Mouse (Mus musculus) adrenal gland, postnatal 25 days (tissue): ENCODE results near the gene AW011738. TPM values are rescaled to one million over a fixed set of nuclear protein-coding genes. Genes with fewer than 3 reads are reported as not detected.

ENCODE experiments used
- DNase-seq: peaks from one replicate; pipeline ENCODE4 v3.0.0; 2021; ENCODE audit warnings: mixed read lengths
- long read RNA-seq: library from polyadenylated mRNA; stranded (forward); transcript quantifications from one replicate; pipeline ENCODE4 v2.0.0, GENCODE M21; 2021
- total RNA-seq: library from RNA; stranded (reverse); gene quantifications from 2 replicates; pipeline ENCODE4 v1.2.3, GENCODE M21; 2021

Gene AW011738
- 3.5 and 3.7 TPM in 2 replicates for total RNA-seq
- long read RNA-seq, transcript AW011738-201 (1 exons, 1,848 nt): major isoform, 9 of 11 reads
- long read RNA-seq, partial matches to known transcripts: 0 of 11 reads
- long read RNA-seq, other reads (novel, unspliced or antisense): 2 of 11 reads

DNA sequence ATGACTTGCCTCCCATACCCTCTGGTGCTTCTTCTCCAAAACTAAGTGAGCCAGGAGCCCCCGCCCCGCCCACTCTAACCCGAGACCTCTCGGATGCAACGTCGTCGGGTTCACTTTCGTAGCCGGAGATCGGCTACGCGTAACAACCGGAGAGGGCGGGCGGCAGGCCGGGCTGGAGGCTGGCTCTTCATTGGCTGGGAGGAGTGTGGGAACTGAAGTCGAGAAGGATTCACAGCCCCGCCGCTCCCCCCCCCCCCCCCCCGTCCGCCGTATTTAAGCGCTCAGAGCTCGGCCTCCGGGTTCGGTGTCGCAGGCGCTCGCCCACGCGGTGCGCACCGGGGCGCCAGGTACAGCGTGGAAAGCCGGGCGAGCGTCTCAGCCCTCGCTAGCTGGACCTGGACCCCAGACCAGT, at the start of gene AW011738:
TSS of gene AW011738 (plus strand) at position 304 of the 412 bp plus-strand sequence.
- peak; percentile 75 for DNase-seq

GRCm38 (mm10) chr4:156154771-156155170, 48.3 kb upstream of the AW011738 start:
- no peak for DNase-seq

DNA sequence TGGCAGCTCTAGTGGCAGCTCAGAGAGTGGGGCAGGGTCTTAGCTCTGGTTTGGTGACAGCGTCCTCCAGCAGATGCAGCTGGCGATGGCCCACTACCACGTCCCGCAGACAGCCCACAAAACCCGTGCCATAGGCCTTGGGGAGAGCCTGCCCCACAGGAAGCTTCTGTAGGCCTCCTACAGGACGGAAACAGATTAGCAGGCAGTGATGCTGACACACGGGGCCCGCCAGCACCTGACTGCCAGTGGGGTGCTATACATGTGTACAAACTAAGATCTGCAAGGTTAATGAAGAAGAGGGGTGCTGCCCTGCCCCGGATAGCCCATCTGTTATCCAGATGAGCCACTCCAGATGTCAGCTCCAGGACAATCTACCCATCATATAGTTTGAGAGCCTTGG, 36.6 kb upstream of the AW011738 start:
- no peak for DNase-seq

- DNase-seq: no peak
Measured at GRCm38 (mm10) chr4:156168611-156169010, 34.5 kb upstream of the AW011738 start.

- no peak for DNase-seq
Measured at GRCm38 (mm10) chr4:156169129-156169528, 34.0 kb upstream of the AW011738 start.

- DNase-seq: no peak
Measured at GRCm38 (mm10) chr4:156171828-156172227, 31.3 kb upstream of the AW011738 start.

DNA sequence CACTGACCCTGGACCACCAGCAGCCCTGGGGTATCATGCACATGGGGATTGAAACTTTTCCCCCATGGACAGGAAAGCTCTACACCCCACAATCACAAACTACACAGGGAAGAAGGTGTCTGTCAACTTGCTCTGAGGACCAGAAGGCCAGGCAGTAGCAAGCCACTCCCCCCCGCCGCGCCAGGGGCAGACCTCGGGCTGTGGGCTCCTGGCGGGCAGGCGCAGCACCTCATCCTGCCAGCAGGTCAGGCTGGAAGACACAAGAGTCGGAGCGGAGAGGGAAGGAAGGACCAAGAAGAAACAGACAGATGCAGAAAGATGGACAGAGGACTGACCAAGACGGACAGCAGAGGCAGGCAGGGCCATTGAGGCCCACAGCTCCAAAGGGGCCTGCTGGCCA, 25.5 kb upstream of the AW011738 start:
- DNase-seq: no peak

DNA sequence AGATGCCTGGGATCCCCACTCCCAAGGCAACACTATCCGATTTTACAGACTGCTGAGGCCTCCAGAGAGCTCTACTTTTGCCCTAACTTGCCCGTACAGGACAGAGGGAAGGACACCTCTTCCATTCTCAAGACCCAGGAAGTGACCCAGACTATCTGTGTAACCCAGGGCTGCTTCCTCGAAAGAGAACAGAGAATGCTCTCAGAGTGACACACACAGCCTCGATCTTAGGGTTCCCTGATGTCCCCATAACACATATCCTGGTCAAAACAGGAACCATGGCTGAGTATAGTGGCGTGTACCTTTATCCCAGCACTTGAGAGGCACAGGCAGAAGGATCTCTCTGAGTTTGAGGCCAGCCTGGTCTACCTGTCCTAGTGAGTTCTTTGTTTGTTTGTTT, 19.4 kb upstream of the AW011738 start:
- no peak for DNase-seq

DNA sequence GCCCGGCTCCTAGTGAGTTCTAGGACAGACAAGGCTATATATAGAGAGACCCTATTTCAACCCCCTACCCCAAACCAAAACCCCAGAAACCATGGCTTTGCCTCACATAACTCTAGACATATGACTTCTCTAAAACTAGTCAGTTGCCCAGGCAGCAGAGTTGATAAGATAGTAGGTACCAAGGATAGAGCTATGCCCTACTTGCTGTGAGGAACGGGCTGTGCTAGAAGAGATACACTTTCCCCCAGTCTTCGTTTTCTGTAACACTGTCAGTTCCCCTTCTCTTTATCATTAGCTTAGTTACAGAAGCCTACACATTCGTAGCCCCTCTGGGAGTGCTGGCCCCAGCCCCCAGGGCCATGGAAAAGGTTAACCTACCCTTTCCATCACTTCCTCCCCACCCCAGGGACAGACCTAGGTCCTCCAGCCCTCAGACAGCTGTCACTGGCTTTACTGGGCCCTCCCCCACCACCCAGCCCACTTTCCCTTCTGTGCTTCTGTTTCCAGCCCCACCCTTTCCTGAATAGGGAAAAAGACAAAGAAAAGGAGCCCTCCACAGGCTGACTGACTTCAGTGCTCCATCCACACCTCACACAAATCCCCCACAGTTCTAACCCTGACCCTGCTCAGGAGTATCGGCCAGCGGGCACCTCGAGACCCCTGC, 18.7 kb upstream of the AW011738 start:
- DNase-seq: no peak

DNA sequence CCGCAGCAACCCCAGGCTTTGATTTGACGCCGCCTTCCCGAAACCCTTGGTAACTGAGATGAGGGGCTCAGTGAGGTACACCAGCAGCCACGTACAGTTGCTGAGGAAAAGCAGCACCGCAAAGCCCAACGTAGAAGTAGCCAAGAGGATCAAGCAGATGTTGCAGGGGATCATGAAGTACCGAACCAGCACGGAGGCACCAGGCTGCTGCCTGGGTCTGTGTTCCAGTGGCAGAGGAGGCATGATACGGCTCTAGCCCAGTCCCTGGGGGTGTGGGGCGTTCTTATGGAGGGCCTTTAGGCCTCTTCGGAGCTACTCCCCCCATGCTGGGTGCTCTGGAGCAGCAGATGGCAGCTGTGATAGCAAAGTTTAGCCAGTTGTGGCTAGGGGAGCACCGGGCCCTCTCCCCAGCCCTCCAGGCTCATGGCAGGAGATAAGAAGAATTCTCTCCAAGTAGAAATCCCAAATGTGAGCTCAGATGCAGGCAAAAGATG, 17.6 kb upstream of the AW011738 start:
- no peak for DNase-seq

GRCm38 (mm10) chr4:156185950-156186850, 16.9 kb upstream of the AW011738 start:
- DNase-seq: peak; percentile 21

DNA sequence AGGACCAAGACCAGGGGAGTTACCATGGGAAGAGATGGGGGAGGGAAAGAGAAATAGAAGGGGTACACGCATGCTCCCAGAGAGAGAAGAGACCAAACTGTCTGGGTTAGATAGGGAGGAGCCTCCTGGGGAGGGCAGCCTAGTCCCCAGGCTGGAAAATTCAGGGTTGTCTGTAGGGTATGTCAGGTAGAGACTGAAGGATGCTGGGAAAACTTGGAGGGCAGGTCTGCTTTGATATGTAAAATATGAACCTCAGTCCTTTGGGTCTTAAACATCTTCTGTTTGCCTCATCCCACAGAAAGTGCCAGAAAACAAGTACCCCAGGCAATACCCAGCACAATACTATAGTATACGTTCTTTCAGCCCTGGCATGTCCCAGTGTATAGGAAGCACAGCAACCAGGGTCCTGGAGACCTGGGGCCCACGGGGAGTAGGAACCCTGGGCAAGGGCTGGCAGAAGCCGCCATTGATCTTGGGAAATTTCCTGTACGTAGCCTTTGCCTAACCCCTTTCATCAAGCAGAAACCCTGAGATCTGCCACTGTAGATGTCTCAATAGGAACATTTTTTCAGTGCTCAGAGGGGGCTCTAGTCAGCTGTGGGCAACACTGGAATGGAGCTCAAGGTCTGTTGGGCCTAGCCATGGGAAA, 14.8 kb upstream of the AW011738 start:
- no peak for DNase-seq

DNA sequence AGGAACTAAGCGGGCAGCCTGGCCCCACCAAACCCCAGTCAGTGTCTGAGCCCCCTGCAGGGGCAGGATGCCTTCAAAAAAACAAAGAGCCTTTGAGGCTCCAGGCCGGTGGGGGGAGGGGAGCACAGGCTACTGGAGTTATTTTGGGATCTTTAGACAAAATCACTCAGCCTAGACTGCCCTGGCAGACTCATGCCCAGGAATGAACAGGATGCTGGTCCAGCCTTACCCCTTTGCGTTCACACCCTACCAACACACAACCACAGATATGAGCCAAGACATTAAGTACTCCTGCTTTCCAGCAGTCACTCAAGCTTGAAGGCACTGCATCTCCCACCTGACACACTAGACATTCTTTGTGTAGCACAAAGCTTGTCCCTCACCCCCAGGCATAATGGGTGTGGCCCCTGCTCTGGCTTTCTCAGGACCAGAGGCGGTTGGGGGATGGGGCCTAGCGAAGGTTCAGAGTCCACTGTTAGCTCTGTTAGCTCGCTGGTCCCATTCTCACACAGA, 14.2 kb upstream of the AW011738 start:
- DNase-seq: no peak

DNA sequence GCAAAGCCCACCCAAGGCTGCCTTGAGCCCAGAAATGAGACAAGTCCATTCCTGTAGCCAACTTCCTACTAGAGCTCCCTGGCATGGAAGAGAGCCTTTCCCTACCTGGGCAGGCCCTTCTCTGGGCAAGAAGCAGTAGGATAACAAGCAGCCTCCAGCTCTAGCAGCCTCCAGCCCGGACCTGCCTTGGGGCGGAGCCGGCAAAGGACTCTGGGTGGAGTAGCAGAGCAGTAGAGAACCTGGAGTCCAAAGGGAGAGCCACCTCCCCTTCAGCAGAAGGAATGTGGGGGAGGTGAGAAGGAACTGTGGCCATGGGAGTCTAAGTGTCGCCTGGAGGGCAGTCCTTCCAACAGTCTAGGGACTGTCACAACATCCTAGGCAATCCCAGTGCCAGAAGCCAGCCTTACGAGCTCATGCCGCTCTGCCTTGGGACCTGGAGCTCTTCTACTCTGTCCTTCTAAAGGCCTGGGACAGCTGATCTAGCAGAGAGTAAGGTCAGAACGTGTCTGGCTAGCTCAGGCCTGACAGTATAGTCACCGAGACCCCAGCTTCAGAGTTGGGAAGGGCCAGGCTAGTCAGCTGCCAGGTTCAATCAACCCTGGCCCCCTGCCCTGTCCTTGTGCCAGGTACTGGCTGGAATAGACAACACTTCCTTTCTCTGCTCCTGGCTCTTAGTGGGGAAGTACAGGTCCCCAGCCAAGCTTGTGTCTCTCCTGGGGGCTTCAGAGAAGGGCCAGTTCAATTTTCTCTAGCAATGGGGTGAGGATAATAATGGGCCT, 10.5 kb upstream of the AW011738 start:
- DNase-seq: peak; percentile 28

DNA sequence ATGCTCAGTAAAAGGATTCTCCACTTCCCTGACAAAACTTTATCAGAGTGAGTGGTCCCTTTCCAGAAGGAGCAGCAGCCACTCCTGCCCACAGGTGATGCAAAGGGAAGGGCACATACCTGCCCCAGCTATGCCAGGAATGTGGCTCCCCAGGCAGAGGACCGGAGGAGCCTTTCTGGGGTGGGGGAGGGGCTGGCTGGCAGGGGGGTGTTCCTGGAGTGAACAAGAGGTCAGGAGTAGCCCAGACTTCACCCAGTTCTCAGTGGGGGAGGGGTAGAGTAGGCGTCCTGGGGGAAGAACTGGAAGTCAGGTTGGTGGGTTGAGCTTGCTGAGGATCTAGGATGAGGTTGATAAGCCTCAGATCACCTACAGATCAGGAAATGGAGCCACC, 9.9 kb upstream of the AW011738 start:
- DNase-seq: no peak

DNA sequence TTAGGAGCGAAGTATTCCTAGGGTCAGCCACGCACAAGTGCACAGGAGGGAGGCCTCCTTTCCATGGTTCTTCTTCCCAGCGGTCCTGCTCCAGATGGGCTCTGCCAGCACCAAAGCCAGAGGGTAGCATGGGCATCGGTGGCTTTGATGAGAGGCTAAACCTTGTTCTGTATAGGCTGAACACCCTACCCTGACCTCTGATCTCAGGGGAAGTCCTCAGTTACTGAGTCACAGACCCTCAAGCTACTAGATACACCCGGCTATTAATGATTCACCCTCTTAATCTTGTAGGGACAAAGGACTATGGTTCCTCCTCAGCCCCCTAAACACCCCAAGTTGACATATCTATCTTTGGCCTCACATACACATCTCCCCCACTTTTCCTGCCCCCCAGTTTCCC, 9.2 kb upstream of the AW011738 start:
- DNase-seq: no peak

GRCm38 (mm10) chr4:156194346-156194745, 8.8 kb upstream of the AW011738 start:
- no peak for DNase-seq

DNA sequence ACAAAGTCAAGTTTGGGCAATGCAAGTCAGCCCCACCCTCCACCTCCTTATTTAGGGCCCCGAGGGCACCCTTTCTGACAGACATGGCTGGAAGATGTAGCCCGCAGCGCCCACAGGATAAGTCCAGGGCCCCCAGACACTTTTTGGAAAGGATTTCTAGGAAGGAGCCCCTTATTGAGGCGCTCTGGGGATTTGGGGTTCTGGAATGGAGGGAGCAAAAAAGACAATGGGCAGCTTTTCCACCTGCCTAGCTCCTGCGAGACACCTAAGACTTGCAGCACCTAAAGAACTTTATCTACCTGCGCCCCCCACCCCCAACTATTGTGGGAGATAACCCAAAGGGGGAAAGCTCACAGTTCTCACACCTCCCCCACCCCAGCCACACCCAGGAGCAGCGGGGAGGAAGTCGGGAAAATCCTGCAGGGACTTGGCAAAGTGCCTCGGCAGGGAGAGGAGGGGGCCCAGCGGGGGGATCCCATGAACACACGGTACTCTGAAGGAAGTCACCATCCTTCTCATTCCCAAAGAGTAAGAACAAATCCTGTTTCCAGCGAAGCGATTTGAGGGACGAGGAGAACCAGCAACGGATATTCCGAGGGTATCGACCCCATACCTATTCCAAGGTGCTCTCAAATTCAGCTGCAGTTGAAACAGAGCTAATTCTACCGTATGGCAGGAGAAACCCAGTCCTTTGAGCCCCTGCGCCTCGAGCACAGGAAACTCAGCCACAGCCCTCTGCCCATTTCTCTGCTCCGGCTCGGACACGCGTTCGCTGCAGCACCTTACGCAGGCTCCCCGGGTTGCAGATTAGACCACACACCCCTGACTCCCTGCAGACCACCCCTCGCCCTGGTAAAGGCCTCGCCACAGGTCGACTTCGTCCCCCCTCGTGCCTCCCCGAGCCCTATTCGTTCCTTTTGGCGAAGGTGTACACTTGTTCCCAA, 6.9 kb upstream of the AW011738 start:
- peak; percentile 49 for DNase-seq

DNA sequence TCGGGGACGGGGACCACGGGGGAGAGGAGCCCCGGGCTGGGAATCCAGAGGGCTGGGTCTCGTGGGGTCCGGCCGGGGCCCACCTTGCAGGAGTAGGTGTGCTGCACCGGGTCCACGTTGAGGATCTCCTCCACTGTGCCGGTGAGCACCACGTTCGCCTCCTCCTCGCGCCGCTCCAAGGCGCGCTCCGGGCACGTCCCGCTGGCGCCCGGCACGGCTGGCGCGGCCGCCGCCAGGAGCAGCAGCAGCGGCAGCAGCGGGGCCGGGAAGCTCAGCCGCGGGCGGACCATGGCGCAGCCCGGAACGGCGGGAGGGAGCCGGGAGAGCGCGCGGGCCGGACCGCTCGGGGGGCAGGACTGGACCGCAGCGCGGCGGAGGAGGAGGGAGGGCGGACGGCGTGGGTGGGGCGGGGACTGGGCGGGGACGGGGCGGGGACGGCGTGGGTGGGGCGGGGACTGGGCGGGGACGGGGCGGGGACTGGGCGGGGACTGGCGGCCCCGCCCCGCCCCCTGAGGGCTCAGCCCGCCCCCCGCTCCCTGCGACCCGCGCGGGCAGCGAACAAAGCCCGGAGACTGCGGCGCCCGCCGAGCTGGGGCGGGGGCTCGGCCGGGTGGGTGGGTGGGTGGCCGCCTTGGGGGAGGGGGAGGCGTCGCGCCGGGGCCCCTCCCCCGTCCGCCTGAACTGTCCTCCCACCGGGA, 5.8 kb upstream of the AW011738 start, which contains the start of gene Agrn:
TSS of gene Agrn (minus strand) at position 358 of the 698 bp plus-strand sequence.
- DNase-seq: peak; percentile 82

- DNase-seq: peak; percentile 91
Measured at GRCm38 (mm10) chr4:156197829-156198205, 5.3 kb upstream of the AW011738 start.
